Mouse (Mus musculus) kidney, adult 9 months (tissue): ENCODE results near the gene Tmem198b.

Experiments used
- DNase-seq: peaks from one replicate; pipeline ENCODE4 v3.0.0; 2022

Gene Tmem198b

DNA sequence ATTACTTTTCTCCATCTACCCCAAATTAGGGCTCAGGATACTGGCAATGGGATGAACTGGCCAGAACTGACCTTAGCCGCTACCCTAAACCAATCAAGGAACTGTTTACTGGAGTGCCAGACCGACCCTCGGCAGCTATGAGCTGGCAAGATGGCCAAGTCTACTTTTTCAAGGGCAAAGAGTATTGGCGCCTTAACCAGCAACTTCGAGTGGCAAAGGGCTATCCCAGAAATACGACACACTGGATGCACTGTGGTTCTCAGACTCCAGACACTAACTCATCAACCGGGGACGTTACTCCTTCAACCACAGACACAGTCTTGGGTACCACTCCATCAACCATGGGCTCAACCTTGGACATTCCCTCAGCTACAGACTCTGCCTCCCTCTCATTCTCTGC lies 5.5 kb downstream of the Tmem198b start:
- no peak for DNase-seq

GRCm38 (mm10) chr10:128795581-128795980 lies 8.6 kb downstream of the Tmem198b start:
- no peak for DNase-seq

DNA sequence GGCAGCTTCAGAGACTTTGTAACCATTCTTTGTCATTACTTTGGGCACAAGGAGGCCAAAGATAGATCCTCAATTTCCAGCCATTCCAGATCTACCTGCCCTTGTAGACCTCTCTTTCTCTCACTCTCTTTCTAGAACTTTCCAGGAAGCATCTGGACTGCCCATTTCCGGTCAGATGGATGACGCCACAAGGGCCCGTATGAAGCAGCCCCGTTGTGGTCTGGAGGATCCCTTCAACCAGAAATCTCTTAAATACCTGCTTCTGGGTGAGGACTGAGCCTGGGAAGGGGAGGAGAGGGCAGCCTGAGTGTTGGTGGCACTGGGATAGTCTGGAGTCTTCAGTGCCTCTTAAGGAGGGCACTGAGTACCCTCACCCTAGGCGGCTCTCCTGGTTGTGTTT lies 9.8 kb downstream of the Tmem198b start:
- DNase-seq, result no peak

DNA sequence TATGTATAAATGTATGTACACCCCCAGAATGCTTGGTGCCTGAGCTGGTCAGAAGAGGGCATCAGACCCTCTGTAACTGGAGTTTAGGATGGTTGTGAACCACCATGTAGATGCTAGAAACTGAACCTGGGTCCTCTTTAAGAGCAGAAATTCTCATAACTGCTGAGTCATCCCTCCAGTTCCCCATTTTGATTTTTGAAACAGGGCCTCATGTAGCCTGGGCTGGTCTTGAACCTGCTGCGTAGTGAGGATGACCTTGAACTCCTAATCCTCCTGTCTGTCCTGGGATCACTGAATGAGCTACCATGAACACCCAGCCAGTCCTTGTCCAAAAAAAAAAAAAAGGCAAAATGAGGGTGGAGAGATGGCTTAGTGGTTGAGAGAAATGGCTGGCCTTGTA lies 10.9 kb downstream of the Tmem198b start:
- no peak for DNase-seq

DNA sequence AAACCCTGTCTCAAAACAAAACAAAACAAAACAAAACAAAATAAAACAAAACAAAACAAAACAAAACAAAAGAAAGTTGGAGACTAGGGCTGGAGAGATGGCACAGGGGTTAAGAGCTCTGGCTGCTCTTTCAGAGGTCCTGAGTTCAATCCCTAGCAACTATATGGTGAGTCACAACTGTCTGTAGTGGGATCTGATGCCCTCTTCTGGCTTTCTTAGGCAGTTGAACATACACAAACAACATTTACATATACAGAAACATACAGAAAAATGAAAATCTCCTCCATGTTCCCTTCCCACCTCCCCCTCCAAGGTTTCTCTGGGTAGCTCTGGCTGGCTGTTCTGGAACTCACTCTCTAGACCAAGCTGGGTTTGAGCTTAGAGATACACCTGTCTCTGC lies 12.1 kb downstream of the Tmem198b start:
- DNase-seq, result no peak

- no peak for DNase-seq
Observed at GRCm38 (mm10) chr10:128790398-128791124, 13.6 kb downstream of the Tmem198b start, which contains the start of gene Mmp19. Gene Mmp19 (plus strand): TSS chr10:128790910.

GRCm38 (mm10) chr10:128780200-128780599 lies 24.0 kb downstream of the Tmem198b start:
- no peak for DNase-seq

GRCm38 (mm10) chr10:128779011-128779795 lies 25.0 kb downstream of the Tmem198b start:
- peak; percentile 84 for DNase-seq

GRCm38 (mm10) chr10:128778441-128778840 lies 25.7 kb downstream of the Tmem198b start:
- no peak for DNase-seq

DNA sequence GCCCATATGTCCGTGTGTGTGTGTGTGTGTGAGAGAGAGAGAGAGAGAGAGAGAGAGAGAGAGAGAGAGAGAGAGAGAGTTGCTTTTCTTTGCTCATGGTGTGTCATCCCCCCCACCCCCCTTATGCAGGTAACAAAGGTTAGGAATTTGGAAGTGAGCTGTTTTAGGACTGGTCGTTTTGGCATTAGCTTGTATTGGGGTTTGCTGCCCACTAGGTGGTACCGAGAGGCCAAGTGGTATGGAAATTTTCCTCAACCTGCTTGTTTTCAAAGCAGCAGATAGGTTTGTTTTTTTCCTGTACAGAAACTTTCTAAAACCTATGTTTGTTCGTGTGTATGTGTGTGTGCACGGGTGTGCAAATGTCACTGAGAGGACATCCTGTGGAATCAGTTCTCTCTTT lies 30.5 kb downstream of the Tmem198b start:
- DNase-seq, result no peak

DNA sequence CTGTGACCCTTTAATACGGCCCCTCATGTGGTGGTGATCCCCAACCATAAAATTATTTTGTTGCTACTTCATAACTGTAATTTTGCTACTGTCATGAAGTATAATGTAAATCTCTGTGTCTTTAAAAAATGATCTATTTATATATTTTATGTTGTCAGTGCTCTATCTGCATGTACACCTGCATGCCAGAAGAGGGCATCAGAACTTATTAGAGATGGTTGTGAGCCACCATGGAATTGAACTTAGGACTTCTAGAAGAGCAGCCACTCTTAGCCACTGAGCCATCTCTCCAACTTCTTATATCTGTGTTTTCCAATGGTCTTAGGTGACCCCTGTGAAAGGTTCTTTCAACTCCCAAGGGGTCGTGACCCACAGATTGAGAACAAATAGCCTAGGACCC lies 31.3 kb downstream of the Tmem198b start:
- DNase-seq, result peak; percentile 24
